Mouse (Mus musculus) embryonic facial prominence, embryonic 10.5 days (tissue): ENCODE measurements at regions not wholly inside any gene's neighbourhood (a gene's known extent, or its start where the extent isn't known, plus 50 kb on each side); places are given as distances from the start of the nearest gene placed in this dataset.
"Not testable (repeated sequence)": the region's sequence is repeated elsewhere in the genome, so short reads cannot be mapped to it uniquely, and the experiment has no call there.

ENCODE experiments used
- DNase-seq: peaks from one replicate; pipeline ENCODE4 v3.0.0-alpha.2; 2017; ENCODE audit warnings: low spot score
- H3K27ac ChIP-seq: fragments of 300-500 bp; sonication (generic); replicated peaks from 2 replicates; pipeline ENCODE4 v1.5.1; 2016; ENCODE audit warnings: mild to moderate bottlenecking
- H3K27me3 ChIP-seq: fragments of 300-500 bp; sonication (generic); replicated peaks from 2 replicates; pipeline ENCODE4 v1.6.1; 2016; ENCODE audit warnings: low read depth, mild to moderate bottlenecking; ENCODE audit not compliant: poor library complexity, severe bottlenecking
- H3K36me3 ChIP-seq: fragments of 300-500 bp; sonication (generic); replicated peaks from 2 replicates; pipeline ENCODE4 v1.6.1; 2016; ENCODE audit warnings: mild to moderate bottlenecking, moderate library complexity
- H3K4me1 ChIP-seq: fragments of 300-500 bp; sonication (generic); 2 replicates; pipeline ENCODE4 v1.6.1; 2016
- H3K4me3 ChIP-seq: fragments of 300-500 bp; sonication (generic); 2 replicates; pipeline ENCODE4 v1.5.1; 2016; ENCODE audit warnings: mild to moderate bottlenecking, moderate library complexity
- H3K9me3 ChIP-seq: fragments of 300-500 bp; sonication (generic); 2 replicates; pipeline ENCODE4 v1.6.1; 2016; ENCODE audit warnings: mild to moderate bottlenecking
- WGBS: fragments of 180-500 bp; shearing (Covaris S2); methylation state at CpG from one replicate; pipeline ENCODE4 v1.1.7; 2016; 5-methylcytosine and 5-hydroxymethylcytosine counted together

DNA sequence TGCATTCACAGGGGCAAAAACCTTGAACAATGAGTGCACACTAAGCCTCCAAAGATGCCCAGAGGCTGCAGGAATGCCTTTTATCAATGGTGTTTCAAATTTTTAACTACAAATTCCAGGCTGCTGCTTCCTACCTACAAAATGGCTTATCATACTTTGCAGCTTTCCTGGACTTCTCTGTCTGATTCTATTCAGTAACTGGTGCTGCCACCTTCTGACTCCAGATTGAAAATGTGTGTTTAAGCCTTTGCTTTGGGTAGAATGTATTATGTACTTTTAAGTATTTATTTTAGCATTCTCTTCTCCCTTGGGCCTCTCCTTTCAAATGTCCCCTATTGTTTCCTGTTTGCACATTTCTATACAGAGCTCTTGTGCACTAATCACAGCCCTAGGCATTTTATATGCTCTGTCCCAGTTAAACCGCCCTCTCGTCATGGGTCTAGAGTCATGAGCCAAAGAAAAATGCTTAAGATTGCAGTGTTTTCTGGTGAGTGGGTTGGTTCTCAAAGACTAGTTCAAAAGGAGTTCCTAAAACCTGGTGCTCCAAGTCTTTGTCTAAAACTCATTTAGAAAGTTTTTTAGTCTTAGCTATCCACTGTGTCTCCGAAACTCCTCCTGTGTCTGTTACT, 472.3 kb upstream of the Dpp10 start:
- H3K27me3 ChIP-seq = no peaks in the 10 kb centered on the region
- 70% methylated on average over 3 of the region's 3 CpGs for WGBS
- no peaks in the 10 kb centered on the region for H3K9me3 ChIP-seq
- H3K27ac ChIP-seq = no peak overlapping the region
- no peak for DNase-seq
- H3K36me3 ChIP-seq = no peaks in the 10 kb centered on the region
- no peaks in the 10 kb centered on the region for H3K4me1 ChIP-seq
- H3K4me3 ChIP-seq = no peak overlapping the region

DNA sequence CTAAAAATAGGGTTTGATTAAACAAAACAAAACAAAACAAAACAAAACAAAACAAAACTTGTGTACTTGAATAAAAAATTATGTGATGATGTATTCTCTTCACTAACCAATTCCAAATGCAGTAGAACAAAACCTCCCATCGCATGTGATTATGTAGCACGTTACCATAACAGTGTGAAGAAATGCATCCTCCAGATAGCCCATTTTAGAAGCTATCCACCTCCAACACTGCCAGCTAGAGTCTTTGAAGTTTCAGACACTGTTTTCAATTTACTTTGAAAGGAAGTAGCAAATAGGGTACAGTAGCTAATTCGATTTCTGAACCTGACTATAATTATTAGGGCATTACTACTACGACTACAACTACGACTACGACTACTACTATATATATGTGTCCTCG, 465.1 kb upstream of the Dpp10 start:
- H3K4me1 ChIP-seq = no peaks in the 10 kb centered on the region
- no peaks in the 10 kb centered on the region for H3K27me3 ChIP-seq
- no peak for DNase-seq
- H3K9me3 ChIP-seq = no peaks in the 10 kb centered on the region
- no peak overlapping the region for H3K4me3 ChIP-seq
- no peak overlapping the region for H3K27ac ChIP-seq
- no peaks in the 10 kb centered on the region for H3K36me3 ChIP-seq
- 89% methylated on average over 7 of the region's 7 CpGs for WGBS

DNA sequence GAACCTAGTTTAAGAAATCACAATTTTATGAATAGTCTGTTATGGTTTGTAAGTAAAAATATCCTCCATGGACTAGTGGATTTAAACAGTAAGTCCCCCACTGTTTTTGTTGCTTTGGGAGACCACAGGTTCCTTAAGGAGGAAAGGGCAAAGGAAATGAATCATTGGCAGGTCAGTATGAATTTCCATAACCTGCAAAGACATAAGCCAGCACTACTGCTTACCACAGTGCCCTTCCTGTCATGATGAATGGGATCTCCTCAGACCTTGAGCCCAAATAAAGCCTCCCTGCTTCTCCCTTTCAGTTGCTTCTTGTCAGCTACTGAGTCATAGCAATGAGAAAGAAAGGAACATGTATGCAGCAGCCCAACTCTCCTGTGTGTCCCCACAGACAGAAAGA, 443.1 kb upstream of the Dpp10 start:
- no peak overlapping the region for H3K4me3 ChIP-seq
- no peaks in the 10 kb centered on the region for H3K36me3 ChIP-seq
- no peak for DNase-seq
- H3K9me3 ChIP-seq = no peaks in the 10 kb centered on the region
- H3K4me1 ChIP-seq = no peaks in the 10 kb centered on the region
- H3K27me3 ChIP-seq = no peaks in the 10 kb centered on the region
- no peak overlapping the region for H3K27ac ChIP-seq

- Histone ChIP-seq H3K4me1 (no peaks in the 10 kb centered on the region), H3K4me3 (no peak overlapping the region), H3K27me3 (no peaks in the 10 kb centered on the region), H3K27ac (no peak overlapping the region), H3K36me3 (no peaks in the 10 kb centered on the region), H3K9me3 (no peaks in the 10 kb centered on the region)
- DNase-seq = no peak
Measured at GRCm38 (mm10) chr1:124487965-124488364, 442.6 kb upstream of the Dpp10 start.

GRCm38 (mm10) chr1:124450128-124450527, 404.8 kb upstream of the Dpp10 start:
- no peak overlapping the region for H3K27ac ChIP-seq
- H3K4me3 ChIP-seq = no peak overlapping the region
- 38% methylated on average over 1 of the region's 1 CpGs for WGBS
- no peaks in the 10 kb centered on the region for H3K9me3 ChIP-seq
- DNase-seq = peak; percentile 9
- H3K36me3 ChIP-seq = no peaks in the 10 kb centered on the region
- no peaks in the 10 kb centered on the region for H3K4me1 ChIP-seq
- H3K27me3 ChIP-seq = no peaks in the 10 kb centered on the region

DNA sequence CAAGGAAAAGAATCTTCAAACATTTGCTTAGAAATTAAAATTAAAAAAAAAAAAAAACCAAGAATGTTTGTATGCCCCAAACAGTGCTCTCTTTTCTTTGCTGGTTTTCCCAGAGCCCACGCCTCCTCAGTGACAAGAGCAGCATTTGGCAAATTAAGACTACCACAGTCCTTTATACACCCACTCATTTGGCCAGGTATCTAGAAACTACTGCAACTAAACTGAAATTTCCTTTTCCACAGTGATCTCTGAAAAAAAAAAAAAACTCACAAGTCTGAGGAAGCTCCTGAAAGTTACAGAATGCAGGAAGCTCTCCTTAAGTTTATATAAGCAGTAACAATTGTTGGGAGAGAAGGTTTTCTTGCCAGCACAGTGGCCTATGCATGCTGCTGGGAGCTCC, 394.2 kb upstream of the Dpp10 start:
- H3K4me3 ChIP-seq = no peak overlapping the region
- no peaks in the 10 kb centered on the region for H3K4me1 ChIP-seq
- 76% methylated on average over 1 of the region's 1 CpGs for whole genome bisulfite sequencing
- H3K27ac ChIP-seq = no peak overlapping the region
- DNase-seq = no peak
- H3K27me3 ChIP-seq = no peaks in the 10 kb centered on the region
- H3K9me3 ChIP-seq = no peaks in the 10 kb centered on the region
- H3K36me3 ChIP-seq = no peaks in the 10 kb centered on the region

GRCm38 (mm10) chr1:124435850-124436249, 390.5 kb upstream of the Dpp10 start:
- DNase-seq = peak; percentile 9
- H3K4me1 ChIP-seq = no peaks in the 10 kb centered on the region
- no peaks in the 10 kb centered on the region for H3K27me3 ChIP-seq
- no peak overlapping the region for H3K4me3 ChIP-seq
- H3K9me3 ChIP-seq = no peaks in the 10 kb centered on the region
- no peaks in the 10 kb centered on the region for H3K36me3 ChIP-seq
- H3K27ac ChIP-seq = no peak overlapping the region

GRCm38 (mm10) chr1:124429583-124429982, 384.2 kb upstream of the Dpp10 start:
- 86% methylated on average over 4 of the region's 4 CpGs for WGBS
- no peak for DNase-seq
- H3K9me3 ChIP-seq = no peaks in the 10 kb centered on the region
- H3K4me1 ChIP-seq = no peaks in the 10 kb centered on the region
- no peaks in the 10 kb centered on the region for H3K27me3 ChIP-seq
- no peaks in the 10 kb centered on the region for H3K36me3 ChIP-seq
- H3K4me3 ChIP-seq = no peak overlapping the region
- no peak overlapping the region for H3K27ac ChIP-seq

DNA sequence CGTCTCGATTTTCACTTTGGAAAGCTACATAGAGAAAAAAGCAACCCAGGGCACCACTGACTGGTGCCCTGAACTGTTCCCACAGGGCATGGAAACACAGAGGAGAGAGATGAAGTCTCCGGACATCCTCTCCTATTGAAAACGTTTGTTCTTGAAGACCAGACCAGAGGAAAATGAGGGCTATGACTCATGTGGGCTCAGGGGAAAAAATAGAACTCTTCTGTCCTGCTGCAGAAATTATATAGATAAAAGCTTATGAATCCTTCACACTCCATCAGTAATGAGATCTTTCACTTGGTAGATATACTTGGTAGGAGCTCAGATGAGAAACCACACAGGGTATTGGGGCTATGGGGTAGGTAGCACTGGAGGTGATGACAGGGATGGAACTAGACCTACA, 371.4 kb upstream of the Dpp10 start:
- no peak overlapping the region for H3K27ac ChIP-seq
- WGBS = 78% methylated on average over 4 of the region's 4 CpGs
- H3K4me1 ChIP-seq = no peaks in the 10 kb centered on the region
- no peak overlapping the region for H3K4me3 ChIP-seq
- DNase-seq = no peak
- no peaks in the 10 kb centered on the region for H3K9me3 ChIP-seq
- H3K27me3 ChIP-seq = no peaks in the 10 kb centered on the region
- H3K36me3 ChIP-seq = no peaks in the 10 kb centered on the region

DNA sequence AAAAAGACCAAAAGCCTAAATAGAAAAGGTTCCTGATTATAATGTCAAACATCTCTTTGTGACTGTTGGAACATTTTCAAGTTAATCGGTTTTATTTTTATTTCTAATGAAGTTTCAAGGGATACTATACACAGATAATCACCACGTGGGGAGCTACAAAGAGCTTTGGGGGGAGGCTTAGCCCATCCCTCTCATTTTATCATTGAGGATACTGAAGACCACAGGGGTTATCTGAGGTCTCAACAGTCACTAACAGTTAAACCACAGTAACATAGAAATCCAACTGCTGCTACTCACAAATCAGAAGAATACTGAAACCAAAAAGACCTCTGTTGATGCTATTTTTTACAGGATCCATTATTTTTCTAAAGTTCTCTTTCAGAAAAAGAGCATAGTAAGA, 364.9 kb upstream of the Dpp10 start:
- WGBS = 67% methylated on average over 2 of the region's 2 CpGs
- no peak overlapping the region for H3K27ac ChIP-seq
- H3K36me3 ChIP-seq = no peaks in the 10 kb centered on the region
- no peaks in the 10 kb centered on the region for H3K9me3 ChIP-seq
- H3K27me3 ChIP-seq = no peaks in the 10 kb centered on the region
- DNase-seq = no peak
- H3K4me1 ChIP-seq = no peaks in the 10 kb centered on the region
- no peak overlapping the region for H3K4me3 ChIP-seq

- no peak overlapping the region for H3K27ac ChIP-seq
- no peaks in the 10 kb centered on the region for H3K27me3 ChIP-seq
- no peak overlapping the region for H3K4me3 ChIP-seq
- no peaks in the 10 kb centered on the region for H3K36me3 ChIP-seq
- H3K4me1 ChIP-seq = no peaks in the 10 kb centered on the region
- H3K9me3 ChIP-seq = no peaks in the 10 kb centered on the region
- no peak for DNase-seq
- WGBS = 78% methylated on average over 3 of the region's 3 CpGs
Measured at GRCm38 (mm10) chr1:124409781-124410180, 364.4 kb upstream of the Dpp10 start.

DNA sequence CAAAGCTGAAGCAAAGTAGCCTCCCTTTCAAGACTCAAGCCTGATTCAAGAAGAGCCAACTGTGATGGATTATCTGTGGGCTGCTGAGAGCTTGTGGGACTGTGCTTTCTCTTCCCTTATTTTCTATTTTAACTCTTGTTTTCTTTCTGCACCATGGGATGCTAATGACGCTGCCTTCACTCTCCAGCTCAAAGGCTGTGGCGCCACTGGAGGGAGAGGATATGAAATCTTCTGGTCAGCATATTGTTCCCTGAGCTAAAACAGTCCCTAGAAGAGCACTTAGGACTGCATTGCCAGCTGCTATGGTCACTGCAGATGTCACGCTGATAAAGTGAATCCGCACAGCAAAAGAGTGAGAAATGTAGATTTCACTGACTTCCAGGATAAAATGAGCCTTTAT, 324.2 kb upstream of the Dpp10 start:
- 39% methylated on average over 4 of the region's 4 CpGs for WGBS
- H3K27ac ChIP-seq = no peak overlapping the region
- H3K4me3 ChIP-seq = no peak overlapping the region
- no peaks in the 10 kb centered on the region for H3K27me3 ChIP-seq
- no peaks in the 10 kb centered on the region for H3K36me3 ChIP-seq
- no peaks in the 10 kb centered on the region for H3K4me1 ChIP-seq
- no peaks in the 10 kb centered on the region for H3K9me3 ChIP-seq
- DNase-seq = no peak

DNA sequence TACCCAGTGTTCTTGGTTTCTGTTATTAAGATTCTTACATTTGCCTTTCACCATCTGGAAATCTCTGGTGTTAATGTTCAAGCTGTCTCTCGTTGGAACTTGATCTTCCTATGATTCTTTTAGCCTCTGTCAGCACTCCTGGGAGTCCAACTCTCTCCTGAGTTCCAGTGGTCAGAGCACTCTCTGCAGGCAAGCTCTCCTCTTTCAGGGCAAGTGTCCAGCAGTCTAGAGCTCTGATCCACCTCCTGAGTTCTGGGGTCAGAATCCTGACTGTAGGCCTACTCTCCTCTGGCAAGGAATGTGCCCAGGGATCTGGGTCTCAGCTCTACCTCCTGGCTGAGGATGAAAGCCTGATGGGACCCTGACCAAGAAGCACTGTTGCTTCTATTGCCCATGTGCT, 303.1 kb upstream of the Dpp10 start:
- H3K9me3 ChIP-seq, H3K4me3 ChIP-seq, DNase-seq, H3K27ac ChIP-seq, H3K4me1 ChIP-seq, H3K36me3 ChIP-seq, H3K27me3 ChIP-seq: not testable (repeated sequence)
- WGBS = 76% methylated on average over 1 of the region's 1 CpGs

GRCm38 (mm10) chr1:124339444-124339843, 294.1 kb upstream of the Dpp10 start:
- no peak for DNase-seq
- no peaks in the 10 kb centered on the region for H3K27me3 ChIP-seq
- H3K9me3 ChIP-seq = no peaks in the 10 kb centered on the region
- H3K4me3 ChIP-seq = no peak overlapping the region
- H3K36me3 ChIP-seq = no peaks in the 10 kb centered on the region
- 88% methylated on average over 2 of the region's 2 CpGs for WGBS
- H3K4me1 ChIP-seq = no peaks in the 10 kb centered on the region
- no peak overlapping the region for H3K27ac ChIP-seq
